Mouse (Mus musculus): ENCODE data around the gene Ptpn13.

GRCm38 (mm10) chr5:103393220-103393619, 31.8 kb upstream of the Ptpn13 start:
- TF ChIP-seq CTCF (IDR thresholded peaks at IDR 0.05; ENCODE audit: low read depth, low read length): no peak
- no peak for TF ChIP-seq POLR2A (IDR thresholded peaks at IDR 0.05; ENCODE audit: borderline replicate concordance, low read depth, low read length)

Measured in bone marrow macrophage, adult 2 months (primary cell).